Mouse (Mus musculus): ENCODE measurements around the gene Hspa1l. TPM values are rescaled to one million over a fixed set of nuclear protein-coding genes. Genes with fewer than 3 reads are reported as not detected.
A peak's percentile ranks its signal among the peaks of the same experiment; 100 is the strongest.
"Not testable (repeated sequence)": the region's sequence is repeated elsewhere in the genome, so short reads cannot be mapped to it uniquely, and the experiment has no call there.

Hspa1l gene
- polyA plus RNA-seq, 1 experiment: 0.28 TPM

- H3K27ac ChIP-seq (ENCODE audit: control insufficient read depth, insufficient read depth, low read length): no peak overlapping the region
- H3K27me3 ChIP-seq (ENCODE audit: control insufficient read depth, insufficient read depth, low read length): no peaks in the 10 kb centered on the region; the same call in 1 of the 2 replicates
- DNase-seq: no peak
- WGBS: 91% methylated on average over 3 of the region's 3 CpGs
- H3K4me1 ChIP-seq (replicated peaks; ENCODE audit: control insufficient read depth, insufficient read depth, low read length): peaks cover 8% of the 10 kb centered on the region
- no peak for TF ChIP-seq POLR2A (IDR thresholded peaks at IDR 0.05; ENCODE audit: control insufficient read depth, extremely low read depth, insufficient read depth, low read length, poor library complexity)
- H3K4me3 ChIP-seq (ENCODE audit: control insufficient read depth, insufficient read depth, low read length): no peak overlapping the region
- no peaks in the 10 kb centered on the region for H3K36me3 ChIP-seq (ENCODE audit: control insufficient read depth, insufficient read depth, low read length)
Observed at GRCm38 (mm10) chr17:34955884-34956283, 16.6 kb upstream of the Hspa1l start.

GRCm38 (mm10) chr17:34956340-34956739, 16.2 kb upstream of the Hspa1l start:
- 24% methylated on average over 1 of the region's 1 CpGs for WGBS
- H3K4me3 ChIP-seq (ENCODE audit: control insufficient read depth, insufficient read depth, low read length): no peak overlapping the region
- no peak for TF ChIP-seq CTCF (IDR thresholded peaks at IDR 0.05; ENCODE audit: borderline replicate concordance, control insufficient read depth, extremely low read depth, insufficient read depth, low read length, poor library complexity)
- no peak for TF ChIP-seq POLR2A (IDR thresholded peaks at IDR 0.05; ENCODE audit: control insufficient read depth, extremely low read depth, insufficient read depth, low read length, poor library complexity)
- no peaks in the 10 kb centered on the region; the same call in none of the 2 replicates for H3K27me3 ChIP-seq (ENCODE audit: control insufficient read depth, insufficient read depth, low read length)
- DNase-seq: no peak
- H3K4me1 ChIP-seq (replicated peaks; ENCODE audit: control insufficient read depth, insufficient read depth, low read length): peaks cover 8% of the 10 kb centered on the region
- H3K27ac ChIP-seq (ENCODE audit: control insufficient read depth, insufficient read depth, low read length): no peak overlapping the region
- no peaks in the 10 kb centered on the region for H3K36me3 ChIP-seq (ENCODE audit: control insufficient read depth, insufficient read depth, low read length)

- H3K27me3 ChIP-seq (ENCODE audit: control insufficient read depth, insufficient read depth, low read length); H3K4me3 ChIP-seq (ENCODE audit: control insufficient read depth, insufficient read depth, low read length); DNase-seq; H3K4me1 ChIP-seq (replicated peaks; ENCODE audit: control insufficient read depth, insufficient read depth, low read length); H3K36me3 ChIP-seq (ENCODE audit: control insufficient read depth, insufficient read depth, low read length); H3K27ac ChIP-seq (ENCODE audit: control insufficient read depth, insufficient read depth, low read length): not testable (repeated sequence)
- 18% methylated on average over 38 of the region's 40 CpGs for WGBS
Observed at GRCm38 (mm10) chr17:34957291-34957690, 15.2 kb upstream of the Hspa1l start.

- 35% methylated on average over 26 of the region's 40 CpGs for WGBS
- not testable (repeated sequence) for H3K36me3 ChIP-seq (ENCODE audit: control insufficient read depth, insufficient read depth, low read length); DNase-seq; H3K27me3 ChIP-seq (ENCODE audit: control insufficient read depth, insufficient read depth, low read length); H3K27ac ChIP-seq (ENCODE audit: control insufficient read depth, insufficient read depth, low read length); H3K4me3 ChIP-seq (ENCODE audit: control insufficient read depth, insufficient read depth, low read length); H3K4me1 ChIP-seq (replicated peaks; ENCODE audit: control insufficient read depth, insufficient read depth, low read length)
Observed at GRCm38 (mm10) chr17:34957966-34958365, 14.5 kb upstream of the Hspa1l start.

GRCm38 (mm10) chr17:34958734-34959129, 13.8 kb upstream of the Hspa1l start:
- not testable (repeated sequence) for H3K27me3 ChIP-seq (ENCODE audit: control insufficient read depth, insufficient read depth, low read length); DNase-seq
- 1% methylated on average over 37 of the region's 47 CpGs for WGBS

GRCm38 (mm10) chr17:34959130-34959778, 13.2 kb upstream of the Hspa1l start, which contains the start of gene Hspa1b:
Gene Hspa1b, minus strand, starts transcription at chr17:34959238.
- TF ChIP-seq CTCF (IDR thresholded peaks at IDR 0.05; ENCODE audit: borderline replicate concordance, control insufficient read depth, extremely low read depth, insufficient read depth, low read length, poor library complexity): 0 out of 2 replicates have a peak, but pooled peaks have one; percentile 22
- peak; percentile 75 for DNase-seq
- Histone ChIP-seq H3K27ac (ENCODE audit: control insufficient read depth, insufficient read depth, low read length) (peak within 1 kb of the TSS; percentile 28; the same call in 1 of the 2 replicates), H3K4me3 (ENCODE audit: control insufficient read depth, insufficient read depth, low read length) (peak within 1 kb of the TSS; percentile 53)
- not testable (repeated sequence) for H3K36me3 ChIP-seq (ENCODE audit: control insufficient read depth, insufficient read depth, low read length); H3K4me1 ChIP-seq (replicated peaks; ENCODE audit: control insufficient read depth, insufficient read depth, low read length); H3K27me3 ChIP-seq (ENCODE audit: control insufficient read depth, insufficient read depth, low read length)
- under 1% methylated on average over 31 of the region's 32 CpGs for WGBS

More at GRCm38 (mm10) chr17:34958734-34959129, 13.8 kb upstream of the Hspa1l start:
- not testable (repeated sequence) for H3K4me1 ChIP-seq (replicated peaks; ENCODE audit: control insufficient read depth, insufficient read depth, low read length); H3K27ac ChIP-seq (ENCODE audit: control insufficient read depth, insufficient read depth, low read length); H3K36me3 ChIP-seq (ENCODE audit: control insufficient read depth, insufficient read depth, low read length)
- peak overlapping the region; percentile 42 for H3K4me3 ChIP-seq (ENCODE audit: control insufficient read depth, insufficient read depth, low read length)

- Histone ChIP-seq H3K27ac (ENCODE audit: control insufficient read depth, insufficient read depth, low read length) (no peak overlapping the region), H3K27me3 (ENCODE audit: control insufficient read depth, insufficient read depth, low read length) (no peaks in the 10 kb centered on the region; the same call in none of the 2 replicates), H3K4me3 (ENCODE audit: control insufficient read depth, insufficient read depth, low read length) (no peak overlapping the region), H3K4me1 (replicated peaks; ENCODE audit: control insufficient read depth, insufficient read depth, low read length) (peaks cover 3% of the 10 kb centered on the region; the same call in 1 of the 2 replicates), H3K36me3 (ENCODE audit: control insufficient read depth, insufficient read depth, low read length) (no peaks in the 10 kb centered on the region)
- no peak for TF ChIP-seq POLR2A (IDR thresholded peaks at IDR 0.05; ENCODE audit: control insufficient read depth, extremely low read depth, insufficient read depth, low read length, poor library complexity)
- TF ChIP-seq CTCF (IDR thresholded peaks at IDR 0.05; ENCODE audit: borderline replicate concordance, control insufficient read depth, extremely low read depth, insufficient read depth, low read length, poor library complexity): no peak
- DNase-seq: no peak
- WGBS: 17% methylated on average over 12 of the region's 12 CpGs
Observed at GRCm38 (mm10) chr17:34959881-34960515, 12.5 kb upstream of the Hspa1l start.
